Mouse (Mus musculus): ENCODE results near the gene Aig1. TPM values are rescaled to one million over a fixed set of nuclear protein-coding genes. Genes with fewer than 3 reads are reported as not detected.

The Aig1 gene
- total and polyA plus RNA-seq, 3 experiments: 0.13 TPM; not detected in 2

DNA sequence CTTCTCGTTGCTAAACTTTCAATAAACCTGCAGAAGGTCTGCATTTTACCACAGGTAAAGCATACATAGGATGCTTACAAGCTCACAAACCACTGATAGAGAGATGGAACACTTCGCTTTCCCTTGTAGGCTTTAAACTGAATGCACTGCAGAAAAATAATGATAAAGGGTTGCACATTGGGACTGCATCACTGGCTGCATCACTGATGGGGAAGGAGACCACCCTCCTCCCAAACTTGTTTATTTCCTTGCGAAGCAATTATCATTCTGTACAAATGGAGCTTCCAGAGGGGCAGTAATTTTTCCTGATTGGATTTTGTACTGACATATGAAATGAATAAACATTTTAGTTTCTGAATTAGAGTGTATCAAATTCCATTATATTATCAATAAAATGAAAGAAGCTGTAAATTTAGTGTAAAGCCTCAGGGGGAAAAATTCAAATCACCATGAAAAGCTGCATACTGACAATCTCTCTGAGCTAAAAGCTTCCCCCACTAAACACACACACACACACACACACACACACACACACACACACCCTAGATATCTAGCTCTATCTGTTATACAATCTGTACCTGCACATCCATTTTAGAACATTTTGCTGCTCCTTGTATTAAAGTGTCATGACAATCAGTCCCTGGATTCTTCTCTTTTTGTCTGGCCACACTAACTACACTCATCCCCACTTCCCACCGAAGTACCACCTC lies 138.6 kb downstream of the Aig1 start:
- Histone ChIP-seq H3K4me3 (ENCODE audit: control insufficient read depth in 1 of 2, insufficient read depth in 1 of 2, low read depth in 2 of 2, low read length in 2 of 2) (no peak overlapping the region), H3K27ac (ENCODE audit: control insufficient read depth, low read depth, low read length) (no peak overlapping the region), H3K27me3 (ENCODE audit: control insufficient read depth in 1 of 2, insufficient read depth in 2 of 2, low read length in 2 of 2) (no peaks in the 10 kb centered on the region), H3K79me2 (ENCODE audit: control insufficient read depth, insufficient read depth, low read length, poor library complexity) (no peaks in the 10 kb centered on the region), H3K36me3 (ENCODE audit: control insufficient read depth in 1 of 2, insufficient read depth in 2 of 2, low read length in 2 of 2) (no peaks in the 10 kb centered on the region), H3K4me1 (ENCODE audit: control insufficient read depth in 1 of 2, insufficient read depth in 2 of 2, low read length in 2 of 2) (no peaks in the 10 kb centered on the region), H3K9ac (ENCODE audit: control insufficient read depth, low read depth, low read length, poor library complexity, severe bottlenecking) (no peak overlapping the region), H3K9me3 (replicated peaks; ENCODE audit: insufficient read depth, low read length) (no peaks in the 10 kb centered on the region)
- TF ChIP-seq UBTF (IDR thresholded peaks at IDR 0.05; ENCODE audit: borderline replicate concordance, insufficient read depth, low read depth, low read length) (no peak), ZNF384 (IDR thresholded peaks at IDR 0.05; ENCODE audit: low read depth, low read length) (no peak), MYB (IDR thresholded peaks at IDR 0.05; ENCODE audit: low read depth, low read length) (no peak)
- no peak for DNase-seq (ENCODE audit: low read depth, low spot score)

DNA sequence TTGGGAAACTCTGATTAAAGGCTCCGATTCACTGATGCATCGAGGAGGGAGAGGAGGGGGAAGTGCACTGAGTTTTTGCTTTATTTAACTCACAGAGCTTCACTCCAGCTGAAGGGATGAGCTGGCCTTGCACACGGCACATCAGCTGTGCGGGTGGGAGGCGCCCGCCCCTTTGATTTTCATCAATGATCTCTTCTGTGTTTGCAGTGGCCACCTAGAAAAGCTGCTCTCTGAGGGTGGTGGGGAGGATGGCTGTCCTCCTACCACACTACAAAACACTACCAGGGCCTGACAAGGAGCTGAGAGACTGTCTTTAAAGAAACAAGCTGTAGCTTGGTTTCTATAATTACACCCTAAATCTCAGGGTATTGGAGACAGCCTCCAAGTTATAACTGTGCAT lies 141.1 kb downstream of the Aig1 start:
- Histone ChIP-seq H3K79me2 (ENCODE audit: control insufficient read depth, insufficient read depth, low read length, poor library complexity) (no peaks in the 10 kb centered on the region), H3K36me3 (ENCODE audit: control insufficient read depth in 1 of 2, insufficient read depth in 2 of 2, low read length in 2 of 2) (no peaks in the 10 kb centered on the region), H3K27ac (ENCODE audit: control insufficient read depth, low read depth, low read length) (no peak overlapping the region), H3K4me3 (ENCODE audit: control insufficient read depth in 1 of 2, insufficient read depth in 1 of 2, low read depth in 2 of 2, low read length in 2 of 2) (no peak overlapping the region), H3K9me3 (replicated peaks; ENCODE audit: insufficient read depth, low read length) (no peaks in the 10 kb centered on the region), H3K27me3 (ENCODE audit: control insufficient read depth in 1 of 2, insufficient read depth in 2 of 2, low read length in 2 of 2) (no peaks in the 10 kb centered on the region), H3K9ac (ENCODE audit: control insufficient read depth, low read depth, low read length, poor library complexity, severe bottlenecking) (no peak overlapping the region), H3K4me1 (ENCODE audit: control insufficient read depth in 1 of 2, insufficient read depth in 2 of 2, low read length in 2 of 2) (no peaks in the 10 kb centered on the region)
- DNase-seq (ENCODE audit: low read depth, low spot score): no peak
- TF ChIP-seq MAX (IDR thresholded peaks at IDR 0.05; ENCODE audit: low read length): no peak
- no peak for TF ChIP-seq GATA1 (IDR thresholded peaks at IDR 0.05; ENCODE audit: low read depth, low read length)
- TF ChIP-seq POLR2AphosphoS5 (IDR thresholded peaks at IDR 0.05; ENCODE audit: borderline replicate concordance, low read depth, low read length): no peak
- TF ChIP-seq EP300 (IDR thresholded peaks at IDR 0.05; ENCODE audit: low read depth in 1 of 2, low read length in 2 of 2): no peak
- TF ChIP-seq NRF1 (IDR thresholded peaks at IDR 0.05; ENCODE audit: insufficient read depth, low read depth, low read length, poor library complexity, severe bottlenecking): no peak
- TF ChIP-seq MXI1 (IDR thresholded peaks at IDR 0.05; ENCODE audit: low read depth, low read length): no peak
- TF ChIP-seq ZMIZ1 (IDR thresholded peaks at IDR 0.05; ENCODE audit: low read depth, low read length): no peak
- TF ChIP-seq MYC (IDR thresholded peaks at IDR 0.05; ENCODE audit: low read depth, low read length): no peak
- TF ChIP-seq KAT2A (conservative IDR thresholded peaks at IDR 0.05; ENCODE audit: low read depth, low read length): no peak
- no peak for TF ChIP-seq CHD1 (IDR thresholded peaks at IDR 0.05; ENCODE audit: low read depth, low read length)
- TF ChIP-seq TBP (IDR thresholded peaks at IDR 0.05; ENCODE audit: low read depth, low read length): no peak
- TF ChIP-seq BHLHE40 (IDR thresholded peaks at IDR 0.05; ENCODE audit: borderline replicate concordance, low read depth, low read length): no peak
- TF ChIP-seq JUND (IDR thresholded peaks at IDR 0.05; ENCODE audit: low read depth, low read length): no peak
